Mouse (Mus musculus): ENCODE measurements around the gene Olfr237-ps1. TPM values are rescaled to one million over a fixed set of nuclear protein-coding genes. Genes with fewer than 3 reads are reported as not detected.

The Olfr237-ps1 gene
- not detected for polyA plus RNA-seq (2012; fragmentation: generic; extraction: Trizol)

GRCm38 (mm10) chr6:43146267-43146666, at the start of gene Olfr237-ps1:
TSS of gene Olfr237-ps1 (plus strand) at chr6:43146567.

GRCm38 (mm10) chr6:43106069-43106468, 40.3 kb upstream of the Olfr237-ps1 start, which contains the start of gene Olfr441:
TSS of gene Olfr441 (plus strand) at chr6:43106369.

GRCm38 (mm10) chr6:43162982-43163381, 16.6 kb downstream of the Olfr237-ps1 start, which contains the start of gene Olfr437:
TSS of gene Olfr437 (plus strand) at chr6:43163282.

GRCm38 (mm10) chr6:43171840-43172239, 25.5 kb downstream of the Olfr237-ps1 start, which contains the start of gene Olfr13:
TSS of gene Olfr13 (plus strand) at chr6:43172140.

GRCm38 (mm10) chr6:43196781-43197180, 50.4 kb downstream of the Olfr237-ps1 start, which contains the start of gene Olfr435:
TSS of gene Olfr435 (plus strand) at chr6:43197146.

Other genes starting within 250 kb of the Olfr237-ps1 start
- gene Olfr447, start 237.7 kb upstream of the Olfr237-ps1 start, polyA plus RNA-seq (2012; fragmentation: generic; extraction: Trizol): not detected
- not detected for gene Olfr446, start 225.2 kb upstream of the Olfr237-ps1 start, polyA plus RNA-seq (2012; fragmentation: generic; extraction: Trizol)
- not detected for gene Olfr444, start 197.5 kb upstream of the Olfr237-ps1 start, polyA plus RNA-seq (2012; fragmentation: generic; extraction: Trizol)
- gene Olfr441, start 40.2 kb upstream of the Olfr237-ps1 start, polyA plus RNA-seq (2012; fragmentation: generic; extraction: Trizol): not detected
- not detected for gene Olfr437, start 16.7 kb downstream of the Olfr237-ps1 start, polyA plus RNA-seq (2012; fragmentation: generic; extraction: Trizol)
- not detected for gene Olfr13, start 25.6 kb downstream of the Olfr237-ps1 start, polyA plus RNA-seq (2012; fragmentation: generic; extraction: Trizol)
- not detected for gene Olfr435, start 50.6 kb downstream of the Olfr237-ps1 start, polyA plus RNA-seq (2012; fragmentation: generic; extraction: Trizol)
- not detected for gene Olfr434, start 66.5 kb downstream of the Olfr237-ps1 start, polyA plus RNA-seq (2012; fragmentation: generic; extraction: Trizol)
- gene Olfr47, start 85.0 kb downstream of the Olfr237-ps1 start, polyA plus RNA-seq (2012; fragmentation: generic; extraction: Trizol): not detected
- gene Arhgef5, start 119.0 kb downstream of the Olfr237-ps1 start, polyA plus RNA-seq (2012; fragmentation: generic; extraction: Trizol): under 1 TPM; 0.11 to 0.48 TPM
- not detected for gene Nobox, start 163.0 kb downstream of the Olfr237-ps1 start, polyA plus RNA-seq (2012; fragmentation: generic; extraction: Trizol)

All from C3H10T1/2 (cell line).